Mouse (Mus musculus) thymus, adult 2 months (tissue): ENCODE results near the gene Cyp21a1. TPM values are rescaled to one million over a fixed set of nuclear protein-coding genes. Genes with fewer than 3 reads are reported as not detected.
"Not testable (repeated sequence)": the region's sequence is repeated elsewhere in the genome, so short reads cannot be mapped to it uniquely, and the experiment has no call there.

Source experiments
- DNase-seq: peaks from one replicate; pipeline ENCODE4 v3.0.0; 2021
- H3K27ac ChIP-seq: fragments of 200-500 bp; 2 replicates; pipeline ENCODE4 v1.5.1; 2012; ENCODE audit warnings: low read length, control low read depth; ENCODE audit not compliant: control insufficient read depth, insufficient read depth
- H3K27me3 ChIP-seq: fragments of 200-500 bp; 2 replicates; pipeline ENCODE4 v1.6.1; 2012; ENCODE audit warnings: mild to moderate bottlenecking, low read length, moderate library complexity, mixed read lengths; ENCODE audit not compliant: control insufficient read depth, insufficient read depth
- H3K36me3 ChIP-seq: fragments of 200-500 bp; 2 replicates; pipeline ENCODE4 v1.6.1; 2012; ENCODE audit warnings: mild to moderate bottlenecking, low read length, moderate library complexity; ENCODE audit not compliant: control insufficient read depth, insufficient read depth
- H3K4me1 ChIP-seq: fragments of 200-500 bp; replicated peaks from 2 replicates; pipeline ENCODE4 v1.6.1; 2012; ENCODE audit warnings: low read length; ENCODE audit not compliant: control insufficient read depth, insufficient read depth
- H3K4me3 ChIP-seq: fragments of 200-500 bp; 2 replicates; pipeline ENCODE4 v1.5.1; 2012; ENCODE audit warnings: mild to moderate bottlenecking, low read length, control low read depth, moderate library complexity; ENCODE audit not compliant: control insufficient read depth, insufficient read depth
- CTCF ChIP-seq: fragments of 200-500 bp; IDR thresholded peaks from 2 replicates; pipeline ENCODE4 v1.5.1; 2012; ENCODE audit warnings: mild to moderate bottlenecking, control low read depth, low read length, moderate library complexity, borderline replicate concordance; ENCODE audit not compliant: control insufficient read depth, poor library complexity, insufficient read depth; ENCODE audit errors: extremely low read depth
- POLR2A ChIP-seq: fragments of 200-500 bp; IDR thresholded peaks from 2 replicates; pipeline ENCODE4 v1.6.1; 2012; ENCODE audit warnings: mild to moderate bottlenecking, low read length, control low read depth, moderate library complexity; ENCODE audit not compliant: control insufficient read depth, poor library complexity, insufficient read depth; ENCODE audit errors: extremely low read depth
- WGBS: fragments of 180-500 bp; shearing (Covaris S2); methylation state at CpG from one replicate; pipeline ENCODE4 v1.1.7; 2018; 5-methylcytosine and 5-hydroxymethylcytosine counted together
- polyA plus RNA-seq: library from polyadenylated mRNA; depleted of rRNA; stranded (reverse); fragments of >200 nt; gene quantifications from 2 replicates; pipeline ENCODE4 v1.2.3, GENCODE M21; 2012; rRNA removed

The Cyp21a1 gene
- 0.09 and 0.16 TPM in 2 replicates for polyA plus RNA-seq

DNA sequence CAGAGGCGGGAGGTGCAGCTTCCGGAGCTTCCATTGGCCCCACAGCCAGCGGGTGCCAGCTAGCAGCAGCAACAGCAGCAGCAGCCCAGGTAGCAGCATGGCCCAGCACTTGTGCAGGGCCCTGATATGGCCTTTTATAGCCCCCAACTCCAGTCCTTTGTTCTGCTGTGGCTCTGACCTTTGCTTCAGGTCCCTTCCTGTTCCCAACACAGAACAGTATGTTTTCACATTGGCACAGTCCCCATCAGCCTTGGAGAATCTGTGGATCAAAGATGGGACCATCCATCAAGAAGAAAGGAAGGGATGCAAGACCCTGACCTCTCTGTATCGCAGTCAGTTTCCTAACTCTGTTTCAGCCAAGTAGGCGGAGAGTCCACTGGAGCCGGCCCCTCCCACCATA, at the start of gene Cyp21a1:
TSS of gene Cyp21a1 (minus strand) at position 261 of the 400 bp plus-strand sequence.
- DNase-seq = not testable (repeated sequence)

DNA sequence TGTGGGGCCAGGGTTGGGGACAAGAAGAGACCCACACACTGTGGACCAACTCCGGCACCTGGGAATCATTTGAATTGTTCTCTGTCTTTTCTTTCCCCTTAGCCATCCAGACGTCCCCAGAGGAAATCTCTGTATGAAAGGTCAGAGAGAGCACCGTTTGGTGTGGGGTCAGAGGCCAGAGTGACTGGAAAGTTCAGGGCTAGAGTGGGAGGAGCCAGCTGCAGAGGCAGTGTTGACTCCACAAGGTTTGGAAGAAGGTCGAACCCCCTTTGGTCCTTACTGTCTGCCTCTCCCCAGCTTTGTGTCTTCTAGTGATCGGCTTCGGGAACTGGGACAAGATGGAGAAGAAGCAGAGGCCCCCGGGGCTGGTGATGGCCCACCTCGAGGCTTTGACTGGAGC, 49.1 kb upstream of the Cyp21a1 start:
- Histone ChIP-seq H3K27me3 (no peaks in the 10 kb centered on the region), H3K4me3 (no peak overlapping the region), H3K4me1 (peaks cover 11% of the 10 kb centered on the region), H3K36me3 (no peaks in the 10 kb centered on the region; the same call in 1 of the 2 replicates), H3K27ac (no peak overlapping the region)
- no peak for DNase-seq
- WGBS = 93% methylated on average over 8 of the region's 8 CpGs
- TF ChIP-seq POLR2A = no peak

More for the DNA sequence above, at the start of gene Cyp21a1:
- H3K36me3 ChIP-seq, H3K27ac ChIP-seq, H3K4me3 ChIP-seq, H3K4me1 ChIP-seq, H3K27me3 ChIP-seq: not testable (repeated sequence)
- WGBS = 95% methylated on average over 6 of the region's 6 CpGs

DNA sequence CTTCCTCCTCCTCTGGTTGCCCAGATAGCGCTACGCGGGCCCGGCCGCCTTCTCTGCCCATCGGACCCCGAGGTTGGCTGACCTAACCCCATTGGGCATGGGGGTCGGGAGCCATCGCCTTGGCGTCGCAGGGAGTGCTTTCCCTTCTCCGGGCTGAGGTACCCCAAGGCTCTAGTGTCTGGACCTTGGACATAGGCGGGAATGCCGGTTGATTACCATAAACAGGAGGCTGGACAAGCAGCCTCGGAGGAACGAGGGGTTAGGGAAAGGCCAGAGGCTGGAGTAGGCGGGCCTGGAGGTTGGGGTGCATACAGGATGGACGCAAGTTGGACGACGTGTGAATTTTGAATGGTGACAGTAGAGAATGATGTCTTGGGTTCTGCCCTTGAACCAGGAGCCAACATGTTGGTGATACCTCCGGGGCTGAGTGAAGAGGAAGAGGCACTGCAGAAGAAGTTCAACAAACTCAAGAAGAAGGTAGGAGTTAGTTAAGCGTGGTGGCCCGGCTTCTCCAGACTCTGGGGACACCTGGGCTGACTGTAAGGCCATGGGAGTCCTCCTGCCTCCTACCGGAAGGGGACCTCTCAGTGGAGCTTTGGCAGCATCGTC, 46.3 kb upstream of the Cyp21a1 start:
- H3K27ac ChIP-seq = no peak overlapping the region
- TF ChIP-seq POLR2A (0 out of 2 replicates have a peak, but pooled peaks have one; percentile 2), CTCF (peak; percentile 26; the same call in 1 of the 2 replicates)
- no peaks in the 10 kb centered on the region; the same call in none of the 2 replicates for H3K36me3 ChIP-seq
- 2% methylated on average over 25 of the region's 25 CpGs for WGBS
- H3K27me3 ChIP-seq = no peaks in the 10 kb centered on the region
- peak overlapping the region; percentile 60 for H3K4me3 ChIP-seq
- DNase-seq = peak; percentile 12
- peaks cover 11% of the 10 kb centered on the region for H3K4me1 ChIP-seq

DNA sequence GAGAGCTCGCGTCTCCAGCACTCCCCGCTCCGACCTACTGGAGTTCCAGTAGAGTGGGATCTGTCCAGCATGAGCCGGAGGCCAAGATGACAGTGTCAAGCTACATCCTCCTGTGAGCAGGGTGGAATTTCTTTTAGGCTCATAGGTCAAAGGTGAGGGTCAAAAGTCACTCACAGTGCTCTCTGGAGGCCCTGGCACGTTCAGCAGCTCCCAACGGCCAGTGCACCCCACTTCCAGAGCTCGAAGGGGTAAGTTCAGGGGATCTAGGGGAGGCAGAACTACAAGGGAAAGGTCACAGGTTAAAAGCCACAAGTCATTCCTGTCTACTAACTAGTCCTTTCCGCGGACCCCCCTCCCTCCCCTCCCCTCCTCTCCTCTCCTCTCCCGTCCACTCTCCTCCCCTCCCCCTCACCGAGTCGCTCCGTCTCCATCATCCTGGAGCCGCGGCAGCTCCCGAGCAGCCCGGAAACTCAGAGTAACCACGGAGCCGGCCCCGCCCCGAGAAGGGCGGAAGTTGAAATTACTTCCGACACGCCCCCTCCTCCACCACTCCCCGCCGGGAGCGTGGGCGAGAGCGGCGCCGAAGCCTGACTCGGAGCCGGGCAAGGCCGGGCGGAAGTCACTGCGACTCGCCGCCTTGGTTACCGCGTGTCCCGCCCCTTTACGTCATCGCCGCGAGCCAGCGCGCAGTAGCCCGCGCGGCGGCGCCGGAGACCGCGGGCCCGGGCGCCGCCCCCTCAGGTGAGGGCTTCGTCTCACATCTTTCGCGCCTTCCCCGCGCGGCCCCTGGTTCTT, 45.6 kb upstream of the Cyp21a1 start, which contains the start of the genes Skiv2l and Nelfe:
TSS of gene Skiv2l (minus strand) at position 489 of the 795 bp plus-strand sequence.
TSS of gene Nelfe (plus strand) at position 670 of the 795 bp plus-strand sequence.
- peak; percentile 69; the same call in 1 of the 2 replicates for TF ChIP-seq CTCF
- 0 out of 2 replicates have a peak, but pooled peaks have one; percentile 52 for TF ChIP-seq POLR2A
- no peaks in the 10 kb centered on the region for H3K27me3 ChIP-seq
- DNase-seq = peak; percentile 98
- H3K27ac ChIP-seq = no peak within 1 kb of the TSS
- H3K36me3 ChIP-seq = peaks cover 2% of the 10 kb centered on the region
- WGBS = 2% methylated on average over 65 of the region's 65 CpGs
- H3K4me1 ChIP-seq = peaks cover 11% of the 10 kb centered on the region
- H3K4me3 ChIP-seq = peak within 1 kb of the TSS; percentile 60

DNA sequence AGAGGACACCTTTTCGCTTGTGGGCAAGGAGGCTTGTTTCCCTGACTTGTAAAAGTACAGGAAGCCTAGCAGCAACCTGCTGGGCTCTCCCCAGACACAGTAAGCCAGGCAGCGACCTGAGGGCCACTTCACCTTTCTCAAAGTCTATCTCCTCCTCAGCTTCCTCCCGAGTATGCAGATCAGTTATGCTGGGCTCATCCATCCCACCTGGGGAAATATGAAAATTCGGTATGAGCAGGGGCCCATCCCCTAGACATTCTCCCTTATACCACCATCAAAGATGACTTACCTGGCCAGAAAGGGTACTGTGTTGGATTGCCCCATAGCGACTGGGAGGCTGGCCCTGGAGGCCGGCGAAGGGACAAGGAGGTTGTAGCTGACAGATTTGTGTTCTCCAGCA, 43.3 kb upstream of the Cyp21a1 start:
- peaks cover 11% of the 10 kb centered on the region for H3K4me1 ChIP-seq
- no peak overlapping the region for H3K27ac ChIP-seq
- peaks cover 20% of the 10 kb centered on the region for H3K36me3 ChIP-seq
- WGBS = 98% methylated on average over 7 of the region's 7 CpGs
- no peak overlapping the region for H3K4me3 ChIP-seq
- TF ChIP-seq CTCF = no peak
- DNase-seq = no peak
- H3K27me3 ChIP-seq = no peaks in the 10 kb centered on the region

DNA sequence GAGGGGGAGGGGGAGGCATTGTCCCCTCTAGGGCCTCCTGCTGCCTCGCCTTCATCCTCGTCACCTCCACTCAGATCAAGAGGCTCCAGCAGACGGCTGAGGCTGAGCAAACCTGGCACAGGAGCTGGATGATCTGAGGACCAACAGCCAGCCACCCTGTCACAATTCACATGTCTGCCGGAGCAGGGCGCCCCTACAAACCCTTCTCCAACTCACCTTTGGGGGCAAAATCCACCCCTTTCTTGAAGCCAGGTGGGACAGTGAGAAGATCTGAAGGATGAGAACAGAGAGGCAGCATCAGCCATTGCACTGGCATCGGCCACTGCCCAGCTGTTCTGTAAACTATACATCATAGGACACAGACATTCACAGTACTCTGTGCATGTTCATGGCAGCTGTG, 42.8 kb upstream of the Cyp21a1 start:
- no peak for DNase-seq
- WGBS = over 99% methylated on average over 6 of the region's 6 CpGs
- Histone ChIP-seq H3K36me3 (peaks cover 23% of the 10 kb centered on the region), H3K4me3 (no peak overlapping the region), H3K27ac (no peak overlapping the region), H3K4me1 (peaks cover 11% of the 10 kb centered on the region), H3K27me3 (no peaks in the 10 kb centered on the region)
- TF ChIP-seq POLR2A (no peak), CTCF (no peak)

DNA sequence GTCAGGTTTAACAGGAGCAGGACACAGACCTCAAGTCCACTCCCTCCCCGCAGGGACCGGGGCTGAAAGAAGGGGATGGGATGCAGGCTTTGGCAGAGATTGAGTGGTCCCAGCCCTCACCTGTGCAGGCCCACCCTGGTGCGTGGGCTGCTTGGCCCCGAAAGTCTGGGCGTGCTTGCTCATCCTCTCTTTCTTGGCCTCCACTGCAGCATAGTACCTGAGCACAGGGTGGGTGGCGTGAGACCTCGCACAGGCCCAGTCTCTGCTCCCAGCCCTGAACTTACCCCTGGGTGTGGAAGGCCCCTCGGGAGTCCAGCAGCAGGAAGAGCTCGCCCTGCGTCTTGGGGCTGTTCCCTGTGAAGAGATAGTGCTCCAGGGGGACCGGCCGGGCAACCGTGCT, 40.5 kb upstream of the Cyp21a1 start:
- peaks cover 4% of the 10 kb centered on the region for H3K4me1 ChIP-seq
- TF ChIP-seq CTCF = no peak
- no peak for TF ChIP-seq POLR2A
- H3K27me3 ChIP-seq = no peaks in the 10 kb centered on the region
- 95% methylated on average over 13 of the region's 13 CpGs for WGBS
- no peak for DNase-seq
- no peak overlapping the region for H3K27ac ChIP-seq
- H3K36me3 ChIP-seq = peaks cover 32% of the 10 kb centered on the region
- H3K4me3 ChIP-seq = no peak overlapping the region
